Mouse (Mus musculus) c-Kit-negative CD71-positive TER-119-positive erythroid progenitor cells, embryonic 14.5 days (primary cell): ENCODE results near the gene Slc22a8.
A peak's percentile ranks its signal among the peaks of the same experiment; 100 is the strongest.

Experiments used
- DNase-seq: peaks from one replicate; pipeline ENCODE4 v3.0.0-alpha.2; 2013; ENCODE audit warnings: low read depth, low spot score

Gene Slc22a8

DNA sequence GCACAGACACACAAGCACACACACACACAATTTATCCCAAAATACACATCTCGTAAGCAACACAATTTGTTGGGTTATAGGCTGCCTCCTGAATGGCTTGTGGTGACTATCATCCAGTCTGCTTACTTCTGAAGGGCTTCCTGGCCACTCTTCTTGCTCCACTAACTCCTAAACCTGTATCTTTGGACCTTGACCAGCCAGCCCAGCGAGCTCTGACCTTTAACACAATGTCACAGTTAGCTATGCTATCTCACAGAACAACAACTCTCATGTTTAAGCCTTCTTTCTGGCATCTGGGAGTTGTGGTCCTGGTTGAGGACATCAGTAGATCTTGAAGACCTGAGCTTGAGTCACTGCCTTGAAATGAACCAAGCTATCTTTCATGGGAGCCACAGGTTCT lies 8.2 kb downstream of the Slc22a8 start:
- DNase-seq, result no peak

DNA sequence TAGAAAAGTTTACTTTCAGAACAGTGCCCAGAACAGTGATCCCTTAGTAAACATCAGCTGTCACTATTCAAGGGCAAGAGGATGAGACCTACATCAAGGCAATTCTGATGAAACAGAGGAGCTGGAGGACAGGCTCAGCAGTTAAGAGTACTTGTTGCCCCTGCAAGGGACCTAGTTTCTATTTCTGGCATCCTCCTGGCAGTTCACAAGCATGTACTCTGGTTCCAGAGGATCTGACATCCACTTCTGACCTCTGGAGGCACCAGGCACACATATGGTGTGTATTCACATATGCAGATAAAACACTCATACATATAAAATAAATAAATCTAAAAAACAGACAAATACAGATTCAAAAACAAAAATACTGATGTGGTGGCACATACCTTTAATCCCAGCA lies 10.9 kb downstream of the Slc22a8 start:
- DNase-seq, result no peak

DNA sequence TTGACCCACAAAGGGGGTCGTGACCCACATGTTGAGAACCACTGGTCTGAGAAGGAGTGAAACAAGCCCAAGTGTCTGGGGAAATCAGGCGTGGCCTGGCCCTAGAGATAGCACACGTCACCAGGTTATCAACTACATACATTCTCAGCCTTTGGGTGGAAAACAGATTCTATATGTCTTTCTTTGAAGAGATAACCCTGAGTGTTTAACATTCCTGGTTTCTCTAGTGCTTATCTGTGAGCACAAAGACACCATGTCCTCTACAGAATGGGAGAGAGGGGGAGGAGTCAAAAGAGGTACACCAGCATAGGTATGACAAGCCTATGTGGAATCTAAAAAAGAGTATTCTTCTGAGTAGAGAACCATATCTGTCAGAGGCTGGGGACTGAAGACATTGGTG lies 11.9 kb downstream of the Slc22a8 start:
- peak; percentile 43 for DNase-seq

DNA sequence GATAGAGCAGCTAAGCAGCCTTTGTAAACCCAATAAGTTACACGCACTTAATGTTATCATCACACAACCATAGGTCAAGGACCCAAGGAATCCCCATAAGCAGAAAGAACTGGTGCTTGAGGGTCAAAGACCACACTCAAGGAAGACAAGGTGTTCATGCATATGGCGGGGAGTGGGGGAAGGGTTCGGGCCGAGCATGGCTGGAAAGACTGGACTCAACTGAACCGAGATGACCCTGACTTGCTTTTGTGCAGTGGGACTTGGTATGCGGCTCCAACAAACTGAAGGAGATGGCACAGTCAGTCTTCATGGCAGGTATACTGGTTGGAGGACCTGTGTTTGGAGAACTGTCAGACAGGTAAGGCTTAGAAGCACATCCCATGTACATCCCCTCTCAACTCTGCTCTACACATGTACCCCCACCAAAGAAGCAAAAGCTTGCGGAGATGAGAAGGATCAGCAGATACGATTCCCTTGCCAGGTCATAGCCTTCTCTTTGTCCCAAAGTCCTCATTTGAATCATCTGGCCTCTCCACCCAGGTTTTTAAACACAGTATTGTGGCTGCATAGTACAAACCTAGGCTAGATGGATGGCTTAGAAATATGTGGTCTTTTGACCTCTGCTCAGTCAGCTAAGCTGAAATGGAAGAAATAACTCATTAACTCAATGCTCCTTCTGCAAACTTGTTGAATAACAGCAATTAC lies 13.6 kb downstream of the Slc22a8 start:
- DNase-seq, result no peak

DNA sequence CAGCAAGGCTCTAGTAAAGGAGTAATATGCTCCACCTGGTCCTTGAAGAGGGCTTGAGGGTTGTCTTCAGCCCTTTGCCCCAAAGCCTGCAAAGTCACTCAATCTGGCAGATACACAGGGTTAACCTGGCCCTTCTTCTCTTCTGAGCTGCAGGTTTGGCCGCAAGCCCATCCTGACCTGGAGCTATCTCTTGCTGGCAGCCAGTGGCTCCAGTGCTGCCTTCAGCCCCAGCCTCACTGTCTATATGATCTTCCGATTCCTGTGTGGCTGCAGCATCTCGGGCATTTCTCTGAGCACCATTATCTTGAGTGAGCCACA lies 14.1 kb downstream of the Slc22a8 start:
- DNase-seq, result no peak

DNA sequence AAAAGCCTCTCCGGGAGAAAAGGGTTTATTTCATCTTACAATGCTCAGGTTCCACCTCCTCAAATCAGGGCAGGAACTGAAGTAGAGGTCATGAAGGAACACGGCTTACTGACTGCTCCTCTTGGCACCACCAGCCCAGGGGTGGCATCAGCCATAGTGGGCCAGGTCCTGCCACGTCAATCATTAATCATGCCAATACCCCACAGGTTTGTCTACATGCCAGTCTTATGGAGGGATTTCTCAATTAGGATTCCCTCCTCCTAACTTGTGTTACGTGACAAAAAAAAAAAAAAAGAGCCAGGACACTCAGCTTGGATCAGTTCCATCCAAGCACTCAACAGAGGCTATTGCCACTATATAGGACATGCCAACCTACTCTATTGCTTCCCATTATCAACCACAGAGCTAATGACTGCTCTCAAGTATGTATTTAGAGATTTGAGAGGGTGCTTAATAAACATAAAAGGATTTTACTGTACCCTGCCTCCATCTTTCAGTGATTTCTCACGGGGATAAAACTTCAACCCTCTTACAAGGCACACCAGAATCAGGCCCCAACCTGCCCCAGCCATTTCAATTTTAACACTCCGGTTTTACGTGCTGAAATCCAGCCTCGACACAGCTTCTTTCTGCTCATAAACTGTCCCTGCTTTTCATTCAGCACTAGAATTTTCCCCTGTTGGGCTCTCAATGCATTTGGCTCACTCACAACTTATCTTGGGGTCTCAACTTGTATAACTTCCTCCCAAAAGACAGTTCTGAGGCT lies 20.5 kb downstream of the Slc22a8 start:
- DNase-seq, result no peak

DNA sequence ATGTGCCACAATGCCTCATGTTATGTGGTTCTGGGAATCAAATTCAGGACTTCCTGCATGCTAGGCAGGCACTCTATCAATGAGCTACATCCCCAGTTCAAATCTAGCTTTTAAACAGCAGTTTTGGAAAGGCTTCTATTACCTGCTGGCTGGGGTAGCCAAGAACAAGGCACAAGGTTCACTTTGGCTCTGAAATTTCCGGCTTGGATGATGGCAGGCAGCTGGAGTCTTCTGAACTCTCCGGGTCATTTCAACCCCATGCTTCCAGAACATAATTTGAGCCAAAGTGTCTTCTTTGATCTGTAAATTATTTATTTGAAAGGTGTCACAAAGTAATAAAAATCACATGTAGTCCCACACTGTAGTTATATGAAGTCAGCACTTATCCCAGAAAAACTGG lies 22.1 kb downstream of the Slc22a8 start:
- DNase-seq, result no peak

DNA sequence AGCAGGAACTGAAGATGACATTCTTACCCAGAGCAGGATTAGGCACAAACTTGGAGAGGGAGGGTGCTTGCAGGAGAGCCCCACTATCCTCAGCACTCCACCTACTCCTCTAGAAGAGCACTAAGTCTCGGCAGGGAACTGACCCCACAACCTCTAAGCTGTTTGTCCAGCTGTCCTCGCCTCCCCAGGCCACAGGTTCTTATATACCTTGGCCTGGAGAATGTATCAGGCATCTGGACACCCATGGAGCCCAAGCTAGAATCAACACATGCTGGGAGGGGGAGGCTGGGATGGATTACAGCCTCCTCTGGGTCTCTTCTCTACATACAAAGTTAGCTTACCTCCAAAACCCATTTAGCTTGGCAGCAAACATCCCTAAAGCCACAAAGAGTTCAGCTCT lies 23.3 kb downstream of the Slc22a8 start:
- DNase-seq, result no peak

DNA sequence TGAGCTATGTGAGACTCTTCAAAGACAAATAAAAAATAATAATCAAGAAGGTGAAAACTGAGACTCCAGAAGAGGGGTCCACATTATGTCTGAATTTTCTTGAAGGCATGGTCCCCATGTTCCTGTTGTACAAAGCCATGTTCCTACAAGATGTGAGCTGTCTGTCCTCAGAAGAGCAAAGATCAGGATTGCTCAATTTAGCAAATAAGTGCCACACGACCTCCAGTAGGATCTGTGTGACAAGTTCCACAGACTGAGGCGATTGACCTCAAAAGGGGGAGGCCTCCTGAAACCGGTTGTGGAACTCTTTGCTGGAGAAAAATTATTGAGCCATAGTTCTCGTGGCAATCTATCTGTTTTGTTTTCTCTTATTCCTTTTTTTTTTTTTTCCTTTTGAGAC lies 25.3 kb downstream of the Slc22a8 start:
- no peak for DNase-seq

DNA sequence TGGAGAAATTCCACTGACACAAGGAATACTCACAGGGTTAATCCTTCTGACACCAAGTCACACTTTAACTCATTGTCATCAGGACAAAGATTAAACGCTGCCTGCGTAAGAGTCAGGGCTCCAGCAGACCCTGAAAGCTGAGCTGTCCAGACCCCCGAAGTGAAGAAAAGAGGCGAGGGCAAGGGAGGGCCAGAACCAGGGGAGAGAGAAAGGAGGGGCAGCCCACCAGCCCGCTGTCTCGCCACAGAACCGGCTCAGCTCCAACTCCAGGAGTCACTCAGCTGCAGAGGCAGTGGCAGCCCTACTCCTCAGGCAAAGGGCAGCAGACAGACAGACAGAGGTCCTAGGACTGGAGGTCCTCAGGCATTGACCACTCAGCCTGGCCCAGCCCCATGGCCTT lies 26.9 kb downstream of the Slc22a8 start, which contains the start of gene Slc22a6:
Slc22a6 (plus strand) TSS at position 136 of the 400 bp plus-strand sequence.
- DNase-seq, result no peak

DNA sequence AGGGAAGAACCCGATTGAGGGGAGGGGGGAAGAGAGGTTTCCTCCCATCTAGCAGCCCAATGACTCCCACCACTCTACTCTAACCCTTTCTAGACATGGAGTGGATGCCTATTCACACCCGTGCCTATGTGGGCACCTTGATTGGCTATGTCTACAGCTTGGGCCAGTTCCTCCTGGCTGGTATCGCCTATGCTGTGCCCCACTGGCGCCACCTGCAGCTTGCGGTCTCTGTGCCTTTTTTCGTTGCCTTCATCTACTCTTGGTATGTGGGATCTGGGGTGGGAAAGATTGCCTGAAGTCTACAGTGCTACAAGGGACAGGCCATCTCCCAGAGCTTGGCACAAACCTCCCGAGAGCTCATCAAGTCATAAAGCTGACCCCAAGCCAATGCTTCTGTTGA lies 30.0 kb downstream of the Slc22a8 start:
- DNase-seq, result no peak

DNA sequence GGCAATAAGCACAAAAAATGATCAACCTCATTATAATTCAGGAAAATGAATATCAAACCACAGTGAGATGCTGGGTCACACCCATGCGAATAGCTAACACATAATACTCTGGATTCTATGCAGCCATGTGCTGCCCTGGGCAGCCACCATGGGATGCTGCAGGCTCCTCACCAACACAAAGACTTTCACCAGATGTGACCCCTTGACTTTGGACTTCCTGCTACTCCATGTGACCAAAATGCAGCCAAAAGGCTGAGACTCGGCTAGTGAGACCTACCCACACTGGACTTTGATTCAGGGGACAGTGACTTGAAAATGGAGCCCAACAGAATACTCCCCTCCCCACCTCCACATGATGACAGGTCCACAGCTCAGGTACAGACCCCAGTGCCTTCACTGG lies 39.2 kb downstream of the Slc22a8 start:
- DNase-seq, result no peak

DNA sequence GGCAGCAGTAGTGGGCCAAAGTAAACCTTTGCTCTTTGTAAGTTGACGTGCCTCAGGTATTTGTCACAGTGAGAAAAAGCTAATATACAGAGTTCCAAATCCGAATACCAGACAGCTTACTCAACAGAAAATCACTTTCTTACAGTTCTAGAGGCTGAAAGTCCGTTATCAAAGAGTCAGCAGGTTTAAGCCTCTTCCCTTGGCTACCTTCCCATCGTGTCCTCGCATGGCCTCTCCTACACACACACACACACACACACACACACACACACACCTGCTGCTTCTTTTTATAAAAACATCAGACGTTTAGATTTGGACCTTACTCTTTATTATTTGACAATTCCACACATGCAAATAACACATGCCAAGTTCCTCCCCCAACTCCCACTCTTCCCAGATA lies 39.8 kb downstream of the Slc22a8 start:
- DNase-seq, result no peak

DNA sequence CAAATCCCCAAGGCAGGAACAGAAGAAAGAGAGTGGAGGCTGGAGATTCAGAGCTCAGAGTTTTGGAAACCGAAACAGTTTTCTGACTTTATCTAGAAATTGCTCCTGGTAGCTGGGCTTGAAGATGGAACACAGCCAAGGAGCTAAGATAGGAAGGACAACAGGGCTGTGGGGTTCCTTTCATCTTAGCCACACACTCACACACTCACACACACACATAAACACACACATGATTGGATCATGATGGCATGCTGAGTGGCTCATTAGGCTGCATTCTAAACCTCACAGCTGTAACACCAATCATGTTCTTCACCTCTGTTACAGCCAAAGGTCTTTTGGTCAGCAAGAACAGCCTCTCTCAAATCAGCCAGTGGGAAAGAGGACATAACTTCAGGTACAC lies 41.0 kb downstream of the Slc22a8 start:
- no peak for DNase-seq

DNA sequence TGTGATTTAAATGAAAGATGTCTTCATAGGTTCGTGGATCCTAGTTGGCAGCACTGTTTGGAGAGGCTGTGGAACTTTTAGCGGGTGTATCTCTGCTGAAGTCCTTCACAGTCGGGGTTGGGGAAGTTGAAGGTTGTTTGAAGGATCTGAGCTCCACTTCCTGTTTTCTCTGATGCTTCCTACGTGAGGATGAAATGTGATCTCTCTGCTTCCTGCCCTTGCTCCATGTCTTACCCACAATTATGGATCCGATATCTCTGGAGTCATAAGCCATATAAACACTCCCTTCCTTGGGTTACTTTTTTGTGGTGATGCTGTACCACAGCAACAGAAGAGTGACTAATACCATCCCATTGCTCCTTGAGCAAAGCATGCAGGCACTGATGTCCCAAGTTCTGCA lies 51.0 kb downstream of the Slc22a8 start:
- DNase-seq, result no peak

DNA sequence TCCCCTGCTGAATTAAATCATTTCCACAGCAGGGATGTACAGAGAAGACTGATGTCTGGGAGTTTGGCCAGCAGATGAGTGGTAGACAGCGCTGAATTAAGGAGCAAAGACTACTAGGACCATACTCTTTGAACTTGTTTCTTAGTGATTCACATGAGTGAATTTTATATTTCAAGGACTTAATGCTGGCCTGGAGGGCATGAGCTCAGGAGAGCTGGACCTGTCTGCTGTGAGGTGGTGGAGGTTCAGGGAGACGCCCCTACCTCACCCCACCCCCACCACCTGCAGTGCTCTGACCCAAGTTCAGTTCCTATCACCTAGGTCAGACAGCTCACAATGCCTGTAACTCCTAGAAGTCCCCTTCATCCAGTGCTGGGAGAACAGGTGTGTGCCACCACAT lies 55.3 kb downstream of the Slc22a8 start:
- no peak for DNase-seq

DNA sequence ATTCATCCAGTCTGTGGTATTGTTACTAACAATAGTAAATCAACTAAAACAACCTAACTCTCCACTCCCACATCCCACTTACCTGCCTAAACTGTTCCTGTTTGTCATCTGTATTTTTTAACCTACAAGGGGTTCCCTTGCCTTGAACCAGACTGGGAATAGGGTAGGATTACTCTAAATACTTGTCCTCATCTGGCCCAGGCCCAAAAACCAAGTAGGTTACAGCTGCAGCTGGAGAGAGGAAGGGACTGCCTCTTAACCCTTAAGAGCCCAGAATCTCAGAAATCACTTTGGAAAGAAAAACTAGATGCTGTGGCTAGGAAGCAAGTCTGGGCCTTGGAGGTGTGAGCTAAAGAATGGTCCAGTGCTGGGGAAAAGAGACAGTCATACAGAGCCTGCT lies 64.8 kb downstream of the Slc22a8 start:
- DNase-seq, result no peak

DNA sequence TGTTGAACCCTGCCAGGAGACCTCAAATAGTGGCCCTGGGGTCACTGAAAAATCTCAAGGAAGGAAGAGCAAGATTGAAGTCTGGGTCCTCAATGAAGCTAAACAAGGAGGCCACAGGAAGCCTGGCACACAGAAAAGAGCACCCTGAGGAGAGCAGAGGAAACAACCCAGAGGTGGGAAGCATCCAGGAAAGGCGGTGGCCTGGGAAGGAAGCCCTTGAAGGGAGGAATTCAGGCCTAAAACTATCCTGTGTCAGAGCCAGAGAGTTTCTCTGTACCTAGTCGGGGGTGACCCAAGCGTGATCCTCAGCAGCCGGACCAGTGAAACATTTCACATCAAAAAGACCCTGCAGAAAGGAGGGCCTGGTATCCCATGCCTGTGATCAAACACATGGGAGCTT lies 65.3 kb downstream of the Slc22a8 start:
- DNase-seq, result no peak
